Mouse (Mus musculus): ENCODE measurements at regions not wholly inside any gene's neighbourhood (a gene's known extent, or its start where the extent isn't known, plus 50 kb on each side); places are given as distances from the start of the nearest gene placed in this dataset.

DNA sequence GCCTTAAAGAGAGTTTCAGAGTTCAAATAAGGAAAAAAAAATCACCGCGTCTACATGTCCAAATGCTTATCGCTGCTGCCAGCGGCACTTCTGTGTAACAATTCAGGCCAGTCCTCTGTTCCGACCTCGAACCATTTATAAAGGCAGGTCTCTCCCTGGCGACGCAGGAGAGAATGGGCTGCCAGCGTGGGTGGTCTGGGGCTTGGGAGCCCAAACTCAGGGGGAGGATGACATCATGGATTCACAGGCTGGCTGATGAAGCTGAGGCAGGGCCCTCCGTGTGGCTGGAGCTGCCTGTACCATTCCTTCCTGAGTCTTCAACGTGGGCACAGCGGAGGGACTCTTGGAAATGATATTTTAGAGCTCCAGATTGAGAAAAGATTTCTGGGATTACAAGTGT, 92.2 kb downstream of the Gas1 start:
- TF ChIP-seq CTCF (IDR thresholded peaks at IDR 0.05; ENCODE audit: insufficient read depth, low read length) (no peak), POLR2A (IDR thresholded peaks at IDR 0.05; ENCODE audit: borderline replicate concordance, extremely low read depth, low read depth, low read length) (no peak)
